Mouse (Mus musculus): ENCODE results near the gene Sphk2. TPM values are rescaled to one million over a fixed set of nuclear protein-coding genes. Genes with fewer than 3 reads are reported as not detected.

Gene Sphk2
- polyA plus RNA-seq, 1 experiment from 2014 or later, result 38.9 TPM

GRCm38 (mm10) chr7:45733477-45733876, 15.7 kb upstream of the Sphk2 start:
- Histone ChIP-seq H3K4me1 (ENCODE audit: control insufficient read depth, insufficient read depth, low read length) (peaks cover 12% of the 10 kb centered on the region), H3K4me3 (replicated peaks; ENCODE audit: low read length) (no peak overlapping the region), H3K9me3 (replicated peaks; ENCODE audit: control insufficient read depth, low read length) (no peaks in the 10 kb centered on the region), H3K36me3 (ENCODE audit: control insufficient read depth, insufficient read depth, low read length) (no peaks in the 10 kb centered on the region), H3K4me2 (ENCODE audit: low read depth, low read length) (no peak overlapping the region), H3K9ac (ENCODE audit: low read length) (no peak overlapping the region), H3K27ac (ENCODE audit: low read length) (no peak overlapping the region), H3K27me3 (ENCODE audit: control insufficient read depth, insufficient read depth, low read length) (no peaks in the 10 kb centered on the region)
- WGBS, result 82% methylated on average over 5 of the region's 5 CpGs
- no peak for ATAC-seq (ENCODE audit: insufficient read depth, low FRiP score)

- Histone ChIP-seq H3K27me3 (ENCODE audit: control insufficient read depth, insufficient read depth, low read length) (no peaks in the 10 kb centered on the region), H3K9ac (ENCODE audit: low read length) (peak overlapping the region; percentile 43; the same call in 1 of the 2 replicates), H3K4me3 (replicated peaks; ENCODE audit: low read length) (no peak overlapping the region), H3K9me3 (replicated peaks; ENCODE audit: control insufficient read depth, low read length) (no peaks in the 10 kb centered on the region), H3K4me2 (ENCODE audit: low read depth, low read length) (no peak overlapping the region), H3K4me1 (ENCODE audit: control insufficient read depth, insufficient read depth, low read length) (peaks cover 17% of the 10 kb centered on the region), H3K36me3 (ENCODE audit: control insufficient read depth, insufficient read depth, low read length) (no peaks in the 10 kb centered on the region), H3K27ac (ENCODE audit: low read length) (peak overlapping the region; percentile 82)
- 17% methylated on average over 16 of the region's 16 CpGs for WGBS
- peak; percentile 35; the same call in 1 of the 2 replicates for ATAC-seq (ENCODE audit: insufficient read depth, low FRiP score)
These were observed 13.1 kb upstream of the Sphk2 start for GRCm38 (mm10) chr7:45730727-45731431.

- Histone ChIP-seq H3K27me3 (ENCODE audit: control insufficient read depth, insufficient read depth, low read length) (no peaks in the 10 kb centered on the region), H3K27ac (ENCODE audit: low read length) (peak overlapping the region; percentile 75), H3K9ac (ENCODE audit: low read length) (no peak overlapping the region), H3K9me3 (replicated peaks; ENCODE audit: control insufficient read depth, low read length) (no peaks in the 10 kb centered on the region), H3K4me2 (ENCODE audit: low read depth, low read length) (peak overlapping the region; percentile 19; the same call in 1 of the 2 replicates), H3K36me3 (ENCODE audit: control insufficient read depth, insufficient read depth, low read length) (peaks cover 4% of the 10 kb centered on the region; the same call in 1 of the 2 replicates), H3K4me3 (replicated peaks; ENCODE audit: low read length) (no peak overlapping the region), H3K4me1 (ENCODE audit: control insufficient read depth, insufficient read depth, low read length) (peaks cover 17% of the 10 kb centered on the region)
- ATAC-seq (ENCODE audit: insufficient read depth, low FRiP score), result peak; percentile 56; the same call in 1 of the 2 replicates
- 53% methylated on average over 3 of the region's 3 CpGs for WGBS
These were observed 9.8 kb upstream of the Sphk2 start for GRCm38 (mm10) chr7:45727625-45728024.

- ATAC-seq (ENCODE audit: insufficient read depth, low FRiP score), result no peak
- no peak overlapping the region for H3K27ac ChIP-seq (ENCODE audit: low read length)
These were observed 8.6 kb upstream of the Sphk2 start for GRCm38 (mm10) chr7:45726419-45726818.

GRCm38 (mm10) chr7:45725713-45726112, 7.9 kb upstream of the Sphk2 start, which contains the start of gene Spaca4:
Spaca4 (minus strand) TSS chr7:45725813.
- H3K27ac ChIP-seq (ENCODE audit: low read length), result no peak within 1 kb of the TSS
- H3K9ac ChIP-seq (ENCODE audit: low read length), result no peak within 1 kb of the TSS
- no peak within 1 kb of the TSS for H3K4me2 ChIP-seq (ENCODE audit: low read depth, low read length)

More at GRCm38 (mm10) chr7:45726419-45726818, 8.6 kb upstream of the Sphk2 start:
- Histone ChIP-seq H3K9me3 (replicated peaks; ENCODE audit: control insufficient read depth, low read length) (no peaks in the 10 kb centered on the region), H3K27me3 (ENCODE audit: control insufficient read depth, insufficient read depth, low read length) (no peaks in the 10 kb centered on the region), H3K4me3 (replicated peaks; ENCODE audit: low read length) (no peak overlapping the region), H3K36me3 (ENCODE audit: control insufficient read depth, insufficient read depth, low read length) (peaks cover 4% of the 10 kb centered on the region; the same call in 1 of the 2 replicates), H3K4me2 (ENCODE audit: low read depth, low read length) (no peak overlapping the region), H3K9ac (ENCODE audit: low read length) (no peak overlapping the region), H3K4me1 (ENCODE audit: control insufficient read depth, insufficient read depth, low read length) (peaks cover 17% of the 10 kb centered on the region)
- 90% methylated on average over 10 of the region's 10 CpGs for WGBS

GRCm38 (mm10) chr7:45725151-45725550, 7.3 kb upstream of the Sphk2 start:
- no peak overlapping the region for H3K9ac ChIP-seq (ENCODE audit: low read length)
- peaks cover 6% of the 10 kb centered on the region; the same call in 1 of the 2 replicates for H3K36me3 ChIP-seq (ENCODE audit: control insufficient read depth, insufficient read depth, low read length)
- H3K4me1 ChIP-seq (ENCODE audit: control insufficient read depth, insufficient read depth, low read length), result peaks cover 6% of the 10 kb centered on the region; the same call in 1 of the 2 replicates
- H3K4me3 ChIP-seq (replicated peaks; ENCODE audit: low read length), result no peak overlapping the region
- no peaks in the 10 kb centered on the region for H3K27me3 ChIP-seq (ENCODE audit: control insufficient read depth, insufficient read depth, low read length)
- no peak overlapping the region for H3K4me2 ChIP-seq (ENCODE audit: low read depth, low read length)
- no peak overlapping the region for H3K27ac ChIP-seq (ENCODE audit: low read length)
- no peaks in the 10 kb centered on the region for H3K9me3 ChIP-seq (replicated peaks; ENCODE audit: control insufficient read depth, low read length)
- WGBS, result 90% methylated on average over 9 of the region's 9 CpGs
- ATAC-seq (ENCODE audit: insufficient read depth, low FRiP score), result no peak

More at GRCm38 (mm10) chr7:45725713-45726112, 7.9 kb upstream of the Sphk2 start, which contains the start of gene Spaca4:
- Histone ChIP-seq H3K4me3 (replicated peaks; ENCODE audit: low read length) (no peak within 1 kb of the TSS), H3K4me1 (ENCODE audit: control insufficient read depth, insufficient read depth, low read length) (peaks cover 11% of the 10 kb centered on the region), H3K36me3 (ENCODE audit: control insufficient read depth, insufficient read depth, low read length) (peaks cover 4% of the 10 kb centered on the region; the same call in 1 of the 2 replicates), H3K9me3 (replicated peaks; ENCODE audit: control insufficient read depth, low read length) (no peaks in the 10 kb centered on the region), H3K27me3 (ENCODE audit: control insufficient read depth, insufficient read depth, low read length) (no peaks in the 10 kb centered on the region)
- 86% methylated on average over 11 of the region's 11 CpGs for WGBS
- no peak for ATAC-seq (ENCODE audit: insufficient read depth, low FRiP score)

GRCm38 (mm10) chr7:45723781-45724180, 6.0 kb upstream of the Sphk2 start:
- no peaks in the 10 kb centered on the region for H3K9me3 ChIP-seq (replicated peaks; ENCODE audit: control insufficient read depth, low read length)
- no peak overlapping the region for H3K4me2 ChIP-seq (ENCODE audit: low read depth, low read length)
- no peak for ATAC-seq (ENCODE audit: insufficient read depth, low FRiP score)
- WGBS, result 90% methylated on average over 14 of the region's 14 CpGs
- peaks cover 16% of the 10 kb centered on the region for H3K4me1 ChIP-seq (ENCODE audit: control insufficient read depth, insufficient read depth, low read length)
- H3K27me3 ChIP-seq (ENCODE audit: control insufficient read depth, insufficient read depth, low read length), result no peaks in the 10 kb centered on the region
- no peak overlapping the region for H3K4me3 ChIP-seq (replicated peaks; ENCODE audit: low read length)
- no peak overlapping the region for H3K27ac ChIP-seq (ENCODE audit: low read length)
- peaks cover 12% of the 10 kb centered on the region for H3K36me3 ChIP-seq (ENCODE audit: control insufficient read depth, insufficient read depth, low read length)
- no peak overlapping the region for H3K9ac ChIP-seq (ENCODE audit: low read length)

GRCm38 (mm10) chr7:45723301-45723700, 5.5 kb upstream of the Sphk2 start:
- Histone ChIP-seq H3K27ac (ENCODE audit: low read length) (no peak overlapping the region), H3K9me3 (replicated peaks; ENCODE audit: control insufficient read depth, low read length) (no peaks in the 10 kb centered on the region), H3K4me3 (replicated peaks; ENCODE audit: low read length) (no peak overlapping the region), H3K36me3 (ENCODE audit: control insufficient read depth, insufficient read depth, low read length) (peaks cover 12% of the 10 kb centered on the region), H3K27me3 (ENCODE audit: control insufficient read depth, insufficient read depth, low read length) (no peaks in the 10 kb centered on the region), H3K4me1 (ENCODE audit: control insufficient read depth, insufficient read depth, low read length) (peaks cover 18% of the 10 kb centered on the region), H3K4me2 (ENCODE audit: low read depth, low read length) (no peak overlapping the region), H3K9ac (ENCODE audit: low read length) (no peak overlapping the region)
- WGBS, result 83% methylated on average over 4 of the region's 4 CpGs
- ATAC-seq (ENCODE audit: insufficient read depth, low FRiP score), result no peak

GRCm38 (mm10) chr7:45722348-45722713, 4.5 kb upstream of the Sphk2 start:
- no peak for ATAC-seq (ENCODE audit: insufficient read depth, low FRiP score)

More at GRCm38 (mm10) chr7:45722348-45722713, 4.5 kb upstream of the Sphk2 start:
- Histone ChIP-seq H3K4me3 (replicated peaks; ENCODE audit: low read length) (peak overlapping the region; percentile 23), H3K36me3 (ENCODE audit: control insufficient read depth, insufficient read depth, low read length) (peaks cover 12% of the 10 kb centered on the region), H3K27ac (ENCODE audit: low read length) (0 out of 2 replicates have a peak overlapping the region, but pooled peaks have one; percentile 19), H3K4me2 (ENCODE audit: low read depth, low read length) (peak overlapping the region; percentile 41), H3K4me1 (ENCODE audit: control insufficient read depth, insufficient read depth, low read length) (peaks cover 17% of the 10 kb centered on the region), H3K9me3 (replicated peaks; ENCODE audit: control insufficient read depth, low read length) (no peaks in the 10 kb centered on the region), H3K27me3 (ENCODE audit: control insufficient read depth, insufficient read depth, low read length) (no peaks in the 10 kb centered on the region), H3K9ac (ENCODE audit: low read length) (peak overlapping the region; percentile 54)
- WGBS, result 75% methylated on average over 13 of the region's 13 CpGs
